Mouse (Mus musculus): ENCODE results near the gene Itfg2.
A peak's percentile ranks its signal among the peaks of the same experiment; 100 is the strongest.

Gene Itfg2

GRCm38 (mm10) chr6:128424269-128425019 is at the start of gene Itfg2:
Gene Itfg2, minus strand, starts transcription at chr6:128424931.
- DNase-seq = peak; percentile 96 to 97

- DNase-seq = no peak
Observed at GRCm38 (mm10) chr6:128474112-128474511, 49.4 kb upstream of the Itfg2 start.

GRCm38 (mm10) chr6:128469451-128469850 is 44.7 kb upstream of the Itfg2 start:
- DNase-seq = peak in 1 of 2 experiments; percentile 21

GRCm38 (mm10) chr6:128467298-128467697 is 42.6 kb upstream of the Itfg2 start:
- peak in 1 of 2 experiments; percentile 32 for DNase-seq

- no peak for DNase-seq
Observed at GRCm38 (mm10) chr6:128466563-128466962, 41.8 kb upstream of the Itfg2 start.

GRCm38 (mm10) chr6:128466043-128466442 is 41.3 kb upstream of the Itfg2 start:
- DNase-seq = no peak

- no peak for DNase-seq
Observed at GRCm38 (mm10) chr6:128464996-128465395, 40.3 kb upstream of the Itfg2 start.

- DNase-seq = no peak
Observed at GRCm38 (mm10) chr6:128461606-128462005, 36.9 kb upstream of the Itfg2 start.

GRCm38 (mm10) chr6:128460729-128461503 is 36.2 kb upstream of the Itfg2 start:
- DNase-seq = no peak

- DNase-seq = peak; percentile 62
Observed at GRCm38 (mm10) chr6:128460321-128460720, 35.6 kb upstream of the Itfg2 start.

GRCm38 (mm10) chr6:128457186-128457585 is 32.5 kb upstream of the Itfg2 start:
- DNase-seq = no peak

GRCm38 (mm10) chr6:128455835-128456605 is 31.3 kb upstream of the Itfg2 start:
- DNase-seq = no peak

- no peak for DNase-seq
Observed at GRCm38 (mm10) chr6:128447063-128447462, 22.3 kb upstream of the Itfg2 start.

GRCm38 (mm10) chr6:128445761-128446535 is 21.2 kb upstream of the Itfg2 start:
- DNase-seq = peak; percentile 81 to 88

- DNase-seq = no peak
Observed at GRCm38 (mm10) chr6:128440238-128440637, 15.5 kb upstream of the Itfg2 start.

GRCm38 (mm10) chr6:128438871-128439341 is 14.2 kb upstream of the Itfg2 start:
- peak in 1 of 2 experiments; percentile 40 for DNase-seq

- peak; percentile 96 to 97 for DNase-seq
Observed at GRCm38 (mm10) chr6:128438317-128438870, 13.7 kb upstream of the Itfg2 start, which contains the start of gene Fkbp4. Gene Fkbp4, minus strand, starts transcription at chr6:128438677.

GRCm38 (mm10) chr6:128437731-128438316 is 13.1 kb upstream of the Itfg2 start:
- DNase-seq = peak; percentile 83 to 86

GRCm38 (mm10) chr6:128437288-128437687 is 12.6 kb upstream of the Itfg2 start:
- no peak for DNase-seq

GRCm38 (mm10) chr6:128436356-128437005 is 11.8 kb upstream of the Itfg2 start:
- DNase-seq = peak in 1 of 2 experiments; percentile 29

- peak; percentile 88 to 89 for DNase-seq
Observed at GRCm38 (mm10) chr6:128435474-128435873, 10.7 kb upstream of the Itfg2 start.
